Mouse (Mus musculus) MEL (cell line): ENCODE data around the gene Barx2.

ENCODE experiments used
- E2F4 ChIP-seq: IDR thresholded peaks from 2 replicates; pipeline ENCODE4 v1.6.1; 2011; ENCODE audit warnings: low read depth, low read length, improper control_type of control experiment, borderline replicate concordance
- POLR2A ChIP-seq, 2 experiments: IDR thresholded peaks; 2 replicates each; pipeline ENCODE4 v1.6.1; 2011 to 2012; ENCODE audit warnings: low read length in 2 of 2, mild to moderate bottlenecking in 2 of 2, control low read depth in 1 of 2, improper control_type of control experiment in 1 of 2, low read depth in 1 of 2, moderate library complexity in 1 of 2; ENCODE audit not compliant: control insufficient read depth in 1 of 2, insufficient read depth in 1 of 2, poor library complexity in 1 of 2

DNA sequence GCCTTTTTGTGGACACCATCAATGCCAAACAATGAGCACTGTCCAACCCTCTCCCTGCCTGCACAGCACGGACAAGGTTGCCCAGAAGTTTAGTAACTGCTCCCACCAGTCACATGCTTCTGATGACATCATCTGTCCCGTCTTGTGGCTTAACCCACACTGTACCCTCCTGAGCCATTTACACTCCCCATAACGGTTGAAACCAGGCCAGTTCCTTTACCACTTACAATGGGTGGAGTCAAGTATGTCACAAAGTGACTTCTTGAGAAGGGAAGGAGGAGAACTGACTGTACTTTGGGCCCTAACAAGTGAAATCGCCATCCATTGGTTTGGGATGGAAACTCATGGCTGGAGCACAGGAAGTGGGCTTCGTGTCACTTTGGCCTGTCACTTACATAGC is 35.8 kb upstream of the Barx2 start:
- TF ChIP-seq POLR2A (IDR thresholded peaks at IDR 0.05; ENCODE audit: control insufficient read depth in 1 of 2, insufficient read depth in 1 of 2, low read depth in 1 of 2, low read length in 2 of 2, poor library complexity in 1 of 2) (no peak), E2F4 (no peak)
